Mouse (Mus musculus): Measurements from ENCODE around the gene Cd3g. TPM values are rescaled to one million over a fixed set of nuclear protein-coding genes. Genes with fewer than 3 reads are reported as not detected.

Cd3g gene
- polyA plus RNA-seq, 1 experiment from 2014 or later = 0.63 TPM

- Histone ChIP-seq H3K4me2 (replicated peaks; ENCODE audit: low read depth, low read length) (no peak overlapping the region), H3K4me1 (ENCODE audit: insufficient read depth, low read depth, low read length) (no peaks in the 10 kb centered on the region), H3K36me3 (ENCODE audit: insufficient read depth, low read length) (no peaks in the 10 kb centered on the region), H3K9ac (replicated peaks; ENCODE audit: low read depth) (no peak overlapping the region), H3K27me3 (replicated peaks; ENCODE audit: insufficient read depth, low read length) (no peaks in the 10 kb centered on the region), H3K4me3 (ENCODE audit: low read depth, low read length) (no peak overlapping the region), H3K9me3 (ENCODE audit: low read length) (no peaks in the 10 kb centered on the region), H3K27ac (ENCODE audit: low read length) (no peak overlapping the region)
- DNase-seq (ENCODE audit: low spot score) = no peak
- no peak for ATAC-seq
- TF ChIP-seq CTCF (IDR thresholded peaks at IDR 0.05) (no peak), EP300 (IDR thresholded peaks at IDR 0.05) (no peak)
These were observed 12.0 kb upstream of the Cd3g start for GRCm38 (mm10) chr9:44992271-44992670.

- 79% methylated on average over 2 of the region's 2 CpGs for WGBS
- DNase-seq (ENCODE audit: low spot score) (no peak), ATAC-seq (no peak)
- Histone ChIP-seq H3K9me3 (ENCODE audit: low read length) (no peaks in the 10 kb centered on the region), H3K27ac (ENCODE audit: low read length) (no peak overlapping the region), H3K4me3 (ENCODE audit: low read depth, low read length) (no peak overlapping the region), H3K36me3 (ENCODE audit: insufficient read depth, low read length) (no peaks in the 10 kb centered on the region), H3K4me1 (ENCODE audit: insufficient read depth, low read depth, low read length) (no peaks in the 10 kb centered on the region), H3K4me2 (replicated peaks; ENCODE audit: low read depth, low read length) (no peak overlapping the region), H3K9ac (replicated peaks; ENCODE audit: low read depth) (no peak overlapping the region), H3K27me3 (replicated peaks; ENCODE audit: insufficient read depth, low read length) (no peaks in the 10 kb centered on the region)
- TF ChIP-seq CTCF (IDR thresholded peaks at IDR 0.05) = no peak
- TF ChIP-seq EP300 (IDR thresholded peaks at IDR 0.05) = no peak
These were observed 11.6 kb upstream of the Cd3g start for GRCm38 (mm10) chr9:44991821-44992220.

GRCm38 (mm10) chr9:44986976-44987375 lies 6.7 kb upstream of the Cd3g start:
- Histone ChIP-seq H3K4me3 (ENCODE audit: low read depth, low read length) (no peak overlapping the region), H3K4me1 (ENCODE audit: insufficient read depth, low read depth, low read length) (no peaks in the 10 kb centered on the region), H3K27ac (ENCODE audit: low read length) (no peak overlapping the region), H3K36me3 (ENCODE audit: insufficient read depth, low read length) (no peaks in the 10 kb centered on the region), H3K9ac (replicated peaks; ENCODE audit: low read depth) (no peak overlapping the region), H3K27me3 (replicated peaks; ENCODE audit: insufficient read depth, low read length) (no peaks in the 10 kb centered on the region), H3K4me2 (replicated peaks; ENCODE audit: low read depth, low read length) (no peak overlapping the region), H3K9me3 (ENCODE audit: low read length) (no peaks in the 10 kb centered on the region)
- no peak for ATAC-seq
- TF ChIP-seq CTCF (IDR thresholded peaks at IDR 0.05) = no peak
- TF ChIP-seq EP300 (IDR thresholded peaks at IDR 0.05) = no peak
- no peak for DNase-seq (ENCODE audit: low spot score)
- 63% methylated on average over 5 of the region's 5 CpGs for WGBS

- no peaks in the 10 kb centered on the region for H3K36me3 ChIP-seq (ENCODE audit: insufficient read depth, low read length)
- no peak overlapping the region for H3K4me2 ChIP-seq (replicated peaks; ENCODE audit: low read depth, low read length)
- H3K4me3 ChIP-seq (ENCODE audit: low read depth, low read length) = no peak overlapping the region
- WGBS = 58% methylated on average over 14 of the region's 14 CpGs
- no peak for TF ChIP-seq EP300 (IDR thresholded peaks at IDR 0.05)
- TF ChIP-seq CTCF (IDR thresholded peaks at IDR 0.05) = no peak
- no peak overlapping the region for H3K27ac ChIP-seq (ENCODE audit: low read length)
- DNase-seq (ENCODE audit: low spot score) (peak; percentile 60), ATAC-seq (peak; percentile 57)
- H3K27me3 ChIP-seq (replicated peaks; ENCODE audit: insufficient read depth, low read length) = no peaks in the 10 kb centered on the region
- no peaks in the 10 kb centered on the region for H3K9me3 ChIP-seq (ENCODE audit: low read length)
- no peaks in the 10 kb centered on the region for H3K4me1 ChIP-seq (ENCODE audit: insufficient read depth, low read depth, low read length)
- H3K9ac ChIP-seq (replicated peaks; ENCODE audit: low read depth) = no peak overlapping the region
These were observed 6.1 kb upstream of the Cd3g start for GRCm38 (mm10) chr9:44986242-44986781.

GRCm38 (mm10) chr9:44985721-44986161 lies 5.5 kb upstream of the Cd3g start:
- Histone ChIP-seq H3K9ac (replicated peaks; ENCODE audit: low read depth) (no peak overlapping the region), H3K27me3 (replicated peaks; ENCODE audit: insufficient read depth, low read length) (no peaks in the 10 kb centered on the region), H3K9me3 (ENCODE audit: low read length) (no peaks in the 10 kb centered on the region), H3K4me3 (ENCODE audit: low read depth, low read length) (no peak overlapping the region), H3K36me3 (ENCODE audit: insufficient read depth, low read length) (no peaks in the 10 kb centered on the region), H3K4me2 (replicated peaks; ENCODE audit: low read depth, low read length) (no peak overlapping the region), H3K4me1 (ENCODE audit: insufficient read depth, low read depth, low read length) (no peaks in the 10 kb centered on the region), H3K27ac (ENCODE audit: low read length) (no peak overlapping the region)
- 67% methylated on average over 3 of the region's 3 CpGs for WGBS
- ATAC-seq = no peak
- TF ChIP-seq CTCF (IDR thresholded peaks at IDR 0.05) = no peak
- TF ChIP-seq EP300 (IDR thresholded peaks at IDR 0.05) = no peak
- DNase-seq (ENCODE audit: low spot score) = no peak

- no peaks in the 10 kb centered on the region for H3K27me3 ChIP-seq (replicated peaks; ENCODE audit: insufficient read depth, low read length)
- H3K36me3 ChIP-seq (ENCODE audit: insufficient read depth, low read length) = no peaks in the 10 kb centered on the region
- H3K4me2 ChIP-seq (replicated peaks; ENCODE audit: low read depth, low read length) = no peak overlapping the region
- DNase-seq (ENCODE audit: low spot score) (no peak), ATAC-seq (no peak)
- no peak overlapping the region for H3K4me3 ChIP-seq (ENCODE audit: low read depth, low read length)
- 63% methylated on average over 2 of the region's 2 CpGs for WGBS
- TF ChIP-seq CTCF (IDR thresholded peaks at IDR 0.05) (no peak), EP300 (IDR thresholded peaks at IDR 0.05) (no peak)
- H3K9ac ChIP-seq (replicated peaks; ENCODE audit: low read depth) = no peak overlapping the region
- no peaks in the 10 kb centered on the region for H3K4me1 ChIP-seq (ENCODE audit: insufficient read depth, low read depth, low read length)
- H3K27ac ChIP-seq (ENCODE audit: low read length) = no peak overlapping the region
- H3K9me3 ChIP-seq (ENCODE audit: low read length) = no peaks in the 10 kb centered on the region
These were observed 2.8 kb upstream of the Cd3g start for GRCm38 (mm10) chr9:44983001-44983400.

- H3K9me3 ChIP-seq (ENCODE audit: low read length) = no peaks in the 10 kb centered on the region
- no peak for TF ChIP-seq CTCF (IDR thresholded peaks at IDR 0.05)
- TF ChIP-seq EP300 (IDR thresholded peaks at IDR 0.05) = no peak
- H3K36me3 ChIP-seq (ENCODE audit: insufficient read depth, low read length) = no peaks in the 10 kb centered on the region
- H3K4me2 ChIP-seq (replicated peaks; ENCODE audit: low read depth, low read length) = no peak overlapping the region
- no peak overlapping the region for H3K27ac ChIP-seq (ENCODE audit: low read length)
- no peak for DNase-seq (ENCODE audit: low spot score)
- no peaks in the 10 kb centered on the region for H3K4me1 ChIP-seq (ENCODE audit: insufficient read depth, low read depth, low read length)
- no peak overlapping the region for H3K9ac ChIP-seq (replicated peaks; ENCODE audit: low read depth)
- H3K27me3 ChIP-seq (replicated peaks; ENCODE audit: insufficient read depth, low read length) = no peaks in the 10 kb centered on the region
- H3K4me3 ChIP-seq (ENCODE audit: low read depth, low read length) = no peak overlapping the region
- WGBS = 79% methylated on average over 3 of the region's 3 CpGs
- ATAC-seq = no peak
These were observed 2.3 kb upstream of the Cd3g start for GRCm38 (mm10) chr9:44982531-44982930.

All from lung, postnatal 0 days (tissue).